Mouse (Mus musculus) kidney, adult 11 months (tissue): ENCODE data around the gene Rundc1.
"Not testable (repeated sequence)": the region's sequence is repeated elsewhere in the genome, so short reads cannot be mapped to it uniquely, and the experiment has no call there.

Source experiments
- DNase-seq: peaks from one replicate; pipeline ENCODE4 v3.0.0; 2022

The Rundc1 gene

DNA sequence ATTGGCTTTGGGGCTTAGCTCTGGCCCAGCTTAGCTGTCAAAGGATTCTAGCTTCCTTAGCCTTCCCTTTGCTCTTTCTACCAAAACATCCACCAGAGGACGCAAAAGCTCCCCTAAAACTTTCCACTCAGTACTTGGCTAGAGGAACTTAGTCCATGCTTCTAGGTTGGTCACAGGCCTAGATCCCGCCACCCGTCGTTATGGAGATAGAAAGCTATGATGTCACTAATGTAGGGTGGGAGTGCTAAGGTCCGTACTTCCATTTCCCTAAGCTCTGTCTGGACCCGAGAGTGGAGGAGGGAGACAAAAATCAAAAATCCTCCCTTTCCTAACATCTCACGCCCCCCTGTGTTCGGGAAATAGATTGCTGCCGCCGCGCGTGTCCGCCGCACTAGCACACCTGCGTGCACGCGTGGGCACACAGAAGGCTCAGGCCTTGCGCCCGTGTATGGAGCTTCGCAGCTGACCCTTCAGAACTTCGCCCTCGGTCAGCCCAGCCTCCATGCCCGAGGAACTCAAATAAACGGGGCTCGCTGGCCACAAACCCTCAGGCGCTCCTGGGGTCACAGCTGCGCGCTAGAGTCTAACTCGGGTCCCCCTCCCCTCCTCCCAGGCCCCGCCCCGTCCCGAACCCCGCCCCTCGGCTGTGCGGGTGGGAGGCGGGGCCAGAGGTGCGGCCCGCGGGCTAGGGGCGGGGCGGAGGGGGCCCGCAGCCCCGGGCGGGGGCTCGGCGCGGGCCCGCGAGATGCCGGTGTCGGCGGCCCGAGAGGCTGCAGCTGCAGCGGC, 42.8 kb downstream of the Rundc1 start:
- peak; percentile 83 for DNase-seq

- no peak for DNase-seq
These were observed 43.4 kb downstream of the Rundc1 start for GRCm38 (mm10) chr11:101468263-101468688.

GRCm38 (mm10) chr11:101468731-101469130, 43.8 kb downstream of the Rundc1 start:
- DNase-seq, result no peak

DNA sequence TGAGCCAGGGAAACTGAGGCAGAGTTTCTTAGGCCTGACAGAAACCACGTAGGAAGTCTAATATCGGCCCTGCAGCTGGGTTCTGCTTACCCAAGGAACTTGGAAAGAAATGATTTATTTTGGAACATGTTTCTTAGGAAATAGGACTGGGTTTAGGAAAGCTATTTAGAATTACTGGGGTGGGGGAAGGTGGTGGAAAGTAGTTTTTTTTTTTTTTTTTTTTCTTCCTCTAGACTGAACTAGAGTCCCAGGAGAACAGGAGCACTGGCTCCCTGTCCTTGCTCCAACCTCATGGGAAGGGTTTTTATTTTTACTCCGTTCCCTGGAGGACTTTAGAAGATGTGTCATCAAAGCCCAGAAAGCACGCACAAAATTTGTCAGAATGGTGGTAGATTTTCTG, 44.3 kb downstream of the Rundc1 start:
- DNase-seq, result no peak

DNA sequence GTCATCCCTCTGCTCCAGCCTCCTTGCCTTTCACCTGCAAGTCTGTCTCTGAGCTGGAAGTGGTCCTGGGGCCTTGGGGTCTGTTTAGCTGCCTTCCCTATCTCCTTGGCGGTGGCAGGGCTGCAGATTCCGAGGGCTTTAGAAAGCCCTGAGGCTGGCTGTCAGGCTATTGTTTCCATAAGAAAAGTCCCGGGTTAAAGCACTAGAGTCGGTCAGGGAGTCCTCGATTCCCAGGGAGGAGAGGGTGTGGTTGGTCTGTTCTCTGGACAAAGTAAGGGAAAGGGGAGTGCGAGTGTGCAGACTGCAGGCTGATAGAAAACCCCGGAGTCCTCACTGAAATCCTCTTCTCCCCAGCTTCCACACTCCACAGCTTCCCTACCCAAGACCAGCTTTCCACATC, 45.3 kb downstream of the Rundc1 start:
- no peak for DNase-seq

GRCm38 (mm10) chr11:101471926-101472325, 47.0 kb downstream of the Rundc1 start:
- DNase-seq, result no peak

DNA sequence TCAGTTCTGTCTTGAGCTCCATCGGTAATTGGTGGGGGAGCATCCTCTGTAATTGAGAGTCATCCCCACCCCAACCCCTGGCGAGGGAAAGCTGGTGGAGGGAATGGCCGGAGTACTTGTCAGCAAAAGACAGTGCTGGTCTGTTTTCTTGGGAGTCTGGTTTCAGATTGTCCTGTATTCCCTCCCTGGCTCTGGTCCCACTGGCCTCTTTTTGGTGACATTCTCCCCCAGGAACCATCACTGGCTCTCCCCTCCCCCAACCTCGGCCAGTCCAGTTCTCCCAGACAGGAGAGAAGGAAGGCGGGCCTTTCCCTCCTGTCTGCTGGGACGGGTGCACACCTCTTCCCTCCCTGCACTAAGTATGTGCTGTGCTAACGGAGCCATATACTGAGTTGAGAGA, 47.5 kb downstream of the Rundc1 start:
- no peak for DNase-seq

DNA sequence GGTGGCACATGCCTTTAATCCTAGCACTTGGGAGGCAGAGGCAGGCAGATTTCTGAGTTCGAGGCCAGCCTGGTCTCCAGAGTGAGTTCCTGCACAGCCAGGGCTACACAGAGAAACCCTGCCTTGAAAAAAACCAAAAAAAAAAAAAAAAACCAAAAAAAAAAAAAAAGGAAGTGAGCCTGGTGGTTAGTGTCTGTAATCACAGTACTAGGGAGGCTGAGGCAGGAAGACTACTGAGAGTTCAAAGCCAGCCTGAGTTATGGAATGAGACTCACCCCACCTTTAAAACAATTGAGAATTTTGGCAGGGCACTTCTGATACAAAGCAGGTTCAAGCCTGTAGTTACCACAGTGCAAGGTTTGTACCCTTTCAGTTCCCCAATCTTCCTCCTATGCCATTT, 48.8 kb downstream of the Rundc1 start:
- DNase-seq, result not testable (repeated sequence)

DNA sequence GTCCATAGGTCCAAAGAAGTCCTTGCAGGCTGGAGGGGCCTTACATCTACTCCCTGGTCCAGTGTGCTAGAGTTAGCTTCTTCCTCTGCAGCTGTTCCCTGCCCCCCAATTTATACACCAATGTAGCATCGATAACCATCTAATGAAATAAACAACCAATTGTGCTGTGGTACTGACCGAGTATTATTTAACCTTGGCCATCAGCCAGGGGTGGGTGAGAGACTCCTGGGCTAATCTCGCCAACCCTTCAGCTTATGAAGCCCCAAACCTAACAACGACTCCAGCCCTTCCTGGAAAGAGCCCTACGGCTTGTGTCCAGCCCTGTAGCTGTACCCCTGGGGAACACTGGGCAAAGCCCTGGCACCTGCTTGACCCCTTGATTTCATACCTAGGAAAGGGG, 49.4 kb downstream of the Rundc1 start:
- no peak for DNase-seq

DNA sequence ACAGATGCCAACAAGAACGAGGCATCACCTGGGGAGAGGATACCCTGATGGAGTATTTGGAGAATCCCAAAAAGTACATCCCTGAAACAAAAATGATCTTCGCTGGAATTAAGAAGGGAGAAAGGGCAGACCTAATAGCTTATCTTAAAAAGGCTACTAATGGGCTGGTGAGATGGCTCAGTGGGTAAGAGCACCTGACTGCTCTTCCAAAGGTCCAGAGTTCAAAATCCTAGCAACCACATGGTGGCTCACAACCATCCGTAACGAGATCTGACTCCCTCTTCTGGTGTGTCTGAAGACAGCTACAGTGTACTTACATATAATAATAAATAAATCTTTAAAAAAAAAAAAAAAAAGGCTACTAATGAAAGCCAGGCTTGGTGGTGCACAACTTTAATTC, 51.5 kb downstream of the Rundc1 start:
- not testable (repeated sequence) for DNase-seq

- no peak for DNase-seq
These were observed 52.3 kb downstream of the Rundc1 start for GRCm38 (mm10) chr11:101477194-101477551.

DNA sequence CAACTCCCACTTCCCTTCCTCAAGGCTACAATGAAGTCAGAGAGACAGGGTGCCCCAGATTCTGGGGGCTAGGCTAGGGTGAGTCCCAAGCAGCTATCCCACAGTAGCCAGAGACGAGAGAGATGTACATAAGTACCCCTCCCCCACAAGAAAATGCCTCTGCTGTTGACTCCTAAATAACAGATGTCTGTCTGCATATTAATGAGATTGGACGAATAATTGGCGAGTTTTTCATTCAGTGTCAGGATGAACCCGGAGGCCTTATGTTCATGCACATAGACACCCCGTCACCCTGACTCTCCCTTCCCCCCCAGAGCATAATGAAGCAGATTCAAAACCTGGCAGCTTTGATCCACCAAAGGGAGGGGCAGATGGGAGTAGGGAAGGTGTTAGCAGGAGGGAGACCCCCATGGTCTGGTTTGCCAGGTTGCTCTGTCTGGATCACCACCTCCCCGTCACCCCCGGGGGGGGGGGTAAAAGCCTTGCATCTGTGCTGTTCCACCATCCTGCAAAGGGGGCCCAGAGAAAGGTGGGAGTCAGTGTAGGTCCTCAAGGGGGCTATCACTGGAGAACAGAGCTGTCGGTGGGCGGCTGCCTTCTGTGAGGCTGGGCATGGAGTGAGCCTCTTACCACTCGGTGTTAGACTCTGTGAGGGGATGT, 52.8 kb downstream of the Rundc1 start:
- DNase-seq, result no peak

DNA sequence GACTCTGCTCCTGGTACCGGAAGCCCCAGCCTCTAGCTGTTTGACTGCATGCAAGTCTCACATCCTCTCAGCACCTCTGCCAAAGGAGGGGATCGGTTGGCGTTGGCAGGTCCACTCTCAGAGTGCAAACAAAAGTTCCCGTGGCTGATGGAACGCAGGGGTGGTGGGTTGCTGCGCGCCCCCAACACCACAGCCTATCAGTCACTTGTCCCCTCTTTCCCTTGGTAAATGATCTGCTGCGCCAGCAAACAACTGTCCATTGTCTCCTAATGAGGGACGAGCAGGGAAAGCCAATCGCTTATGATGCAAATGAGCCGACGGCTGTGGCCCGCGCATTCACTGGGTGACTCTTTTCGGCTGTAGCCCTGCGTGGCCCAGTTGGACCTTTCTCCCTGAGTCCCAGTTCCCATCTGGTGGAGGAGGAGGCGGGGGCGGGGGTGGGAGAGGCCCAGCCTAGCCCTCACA, 54.3 kb downstream of the Rundc1 start:
- DNase-seq, result no peak

GRCm38 (mm10) chr11:101480912-101481311, 56.0 kb downstream of the Rundc1 start:
- DNase-seq, result no peak

GRCm38 (mm10) chr11:101483804-101484203, 58.9 kb downstream of the Rundc1 start:
- DNase-seq, result no peak

DNA sequence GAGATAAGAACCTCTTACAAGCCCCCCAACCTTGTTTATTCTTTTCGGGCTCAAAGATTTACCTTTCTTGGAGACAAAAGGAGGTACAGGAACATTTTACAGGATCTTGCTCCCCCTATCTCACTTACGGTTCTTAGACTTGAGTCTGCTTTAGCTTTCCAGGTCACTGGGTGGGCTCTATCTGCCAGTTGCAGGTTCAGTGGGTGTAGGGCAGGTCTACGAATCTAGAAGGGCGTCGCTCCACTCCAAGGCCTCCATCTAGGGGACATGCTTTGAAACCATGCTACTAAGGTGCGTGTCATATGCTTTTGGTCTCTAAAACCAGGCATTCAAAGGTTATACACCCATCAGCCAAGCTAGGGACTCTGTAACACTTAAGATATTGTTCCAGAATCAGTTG, 59.4 kb downstream of the Rundc1 start:
- DNase-seq, result no peak

DNA sequence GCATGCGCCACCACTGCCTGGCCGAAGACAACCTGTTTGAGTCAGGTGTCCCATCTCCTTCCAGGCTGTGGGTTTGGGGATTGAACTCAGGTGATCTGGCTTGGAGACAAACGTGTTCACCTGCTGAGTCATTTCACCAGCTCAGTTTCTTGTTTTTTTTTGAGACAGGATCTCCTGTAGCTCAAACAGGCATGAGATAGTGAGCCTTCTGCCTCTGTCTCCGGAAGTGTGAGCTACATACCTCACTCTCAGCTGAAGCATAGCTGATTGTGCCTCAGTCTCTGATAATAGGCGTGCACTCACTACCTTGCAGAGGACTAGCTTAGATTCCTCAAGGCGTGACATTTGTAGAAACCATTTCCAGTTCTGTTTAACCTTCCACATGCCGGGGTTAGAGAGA, 59.9 kb downstream of the Rundc1 start:
- no peak for DNase-seq
